Mouse (Mus musculus) kidney, adult 2 months (tissue): ENCODE results near the gene Ets1.

Experiments used
- CTCF ChIP-seq: fragments of 200-500 bp; conservative IDR thresholded peaks from 2 replicates; pipeline ENCODE4 v1.5.1; 2011; ENCODE audit warnings: low read depth, mild to moderate bottlenecking, control low read depth, low read length, moderate library complexity, mixed read lengths; ENCODE audit not compliant: insufficient read depth, insufficient read length
- POLR2A ChIP-seq: fragments of 200-500 bp; IDR thresholded peaks from one replicate; pipeline ENCODE4 v1.6.1; 2011; ENCODE audit warnings: low read depth, low read length, control low read depth

DNA sequence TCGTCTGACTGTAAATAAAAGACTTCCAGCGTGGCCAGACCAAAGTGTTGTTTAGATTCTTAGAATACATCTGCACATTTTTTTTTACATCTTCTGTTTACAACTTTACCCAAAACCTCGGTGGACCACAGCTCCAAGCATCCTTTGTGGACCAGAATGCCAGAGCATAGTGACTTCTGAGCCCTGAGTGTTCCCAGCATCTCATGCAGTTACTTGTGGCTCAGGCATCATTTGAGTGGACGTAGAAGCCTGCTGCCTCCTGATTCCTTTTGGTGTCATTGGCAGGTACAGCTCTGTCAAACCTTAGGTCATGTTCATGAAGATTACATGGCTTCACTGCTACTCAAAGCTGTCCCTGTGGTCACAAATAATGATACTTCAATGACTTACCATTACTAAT lies 93.2 kb downstream of the Ets1 start:
- TF ChIP-seq CTCF (no peak), POLR2A (no peak)
